Mouse (Mus musculus) stomach, embryonic 16.5 days (tissue): ENCODE results near the gene Gm20481. TPM values are rescaled to one million over a fixed set of nuclear protein-coding genes. Genes with fewer than 3 reads are reported as not detected.
"Not testable (repeated sequence)": the region's sequence is repeated elsewhere in the genome, so short reads cannot be mapped to it uniquely, and the experiment has no call there.

ENCODE experiments used
- ATAC-seq: fragments of 200-750 bp; cut with Nextera tagmentation; 2 replicates; pipeline ENCODE4 v1.8.0; 2017; ENCODE audit warnings: moderate number of reproducible peaks, moderate TSS enrichment; ENCODE audit not compliant: insufficient read depth, low FRiP score
- H3K27ac ChIP-seq: fragments of 300-500 bp; sonication (generic); 2 replicates; pipeline ENCODE4 v1.5.1; 2014; ENCODE audit warnings: low read length
- H3K27me3 ChIP-seq: fragments of 300-500 bp; sonication (generic); 2 replicates; pipeline ENCODE4 v1.6.1; 2014; ENCODE audit warnings: low read length, control low read depth, mixed read lengths; ENCODE audit not compliant: control insufficient read depth, insufficient read depth
- H3K36me3 ChIP-seq: fragments of 300-500 bp; sonication (generic); 2 replicates; pipeline ENCODE4 v1.6.1; 2014; ENCODE audit warnings: low read length; ENCODE audit not compliant: control insufficient read depth, insufficient read depth
- H3K4me1 ChIP-seq: fragments of 300-500 bp; sonication (generic); 2 replicates; pipeline ENCODE4 v1.6.1; 2014; ENCODE audit warnings: low read length, control low read depth, mixed read lengths; ENCODE audit not compliant: control insufficient read depth, insufficient read depth
- H3K4me2 ChIP-seq: fragments of 300-500 bp; sonication (generic); 2 replicates; pipeline ENCODE4 v1.6.1; 2014; ENCODE audit warnings: low read depth, low read length, mixed read lengths
- H3K4me3 ChIP-seq: fragments of 300-500 bp; sonication (generic); replicated peaks from 2 replicates; pipeline ENCODE4 v1.5.1; 2014; ENCODE audit warnings: mild to moderate bottlenecking, low read length
- H3K9ac ChIP-seq: fragments of 300-500 bp; sonication (generic); 2 replicates; pipeline ENCODE4 v1.6.1; 2014; ENCODE audit warnings: low read length
- H3K9me3 ChIP-seq: fragments of 300-500 bp; sonication (generic); replicated peaks from 2 replicates; pipeline ENCODE4 v1.6.1; 2016; ENCODE audit warnings: low read length, control low read depth; ENCODE audit not compliant: control insufficient read depth
- WGBS: fragments of 180-500 bp; shearing (Covaris S2); extraction: QIAGEN DNeasy Blood & Tissue Kit; methylation state at CpG from one replicate; pipeline ENCODE4 v1.1.7; 2014; 5-methylcytosine and 5-hydroxymethylcytosine counted together
- polyA plus RNA-seq: library from polyadenylated mRNA; unstranded; fragments of >200 nt; fragmentation: Nextera tagmentation; extraction: Ambion mirVana; gene quantifications from 2 replicates; pipeline ENCODE4 v1.2.1, GENCODE M21; 2015

Gm20481 gene
- polyA plus RNA-seq, 1 experiment from 2014 or later = 0.27 TPM

GRCm38 (mm10) chr17:34964640-34965049 lies 5.1 kb upstream of the Gm20481 start:
- no peak overlapping the region for H3K4me3 ChIP-seq
- H3K27me3 ChIP-seq = peaks cover 19% of the 10 kb centered on the region
- no peaks in the 10 kb centered on the region for H3K36me3 ChIP-seq
- peaks cover 24% of the 10 kb centered on the region for H3K4me1 ChIP-seq
- 20% methylated on average over 1 of the region's 1 CpGs for WGBS
- H3K4me2 ChIP-seq = no peak overlapping the region
- peak overlapping the region; percentile 46 for H3K9ac ChIP-seq
- 0 out of 2 replicates have a peak, but pooled peaks have one; percentile 9 for ATAC-seq
- H3K27ac ChIP-seq = peak overlapping the region; percentile 20
- no peaks in the 10 kb centered on the region for H3K9me3 ChIP-seq

- Histone ChIP-seq H3K9me3 (no peaks in the 10 kb centered on the region), H3K36me3 (no peaks in the 10 kb centered on the region), H3K27me3 (peaks cover 19% of the 10 kb centered on the region), H3K4me3 (no peak overlapping the region), H3K9ac (peak overlapping the region; percentile 12; the same call in 1 of the 2 replicates), H3K4me2 (no peak overlapping the region), H3K4me1 (peaks cover 18% of the 10 kb centered on the region), H3K27ac (no peak overlapping the region; the same call in 1 of the 2 replicates)
- no peak for ATAC-seq
- WGBS = 42% methylated on average over 5 of the region's 5 CpGs
Measured at GRCm38 (mm10) chr17:34965627-34966026, 4.1 kb upstream of the Gm20481 start.

- ATAC-seq, H3K4me1 ChIP-seq, H3K9me3 ChIP-seq, H3K9ac ChIP-seq, H3K4me3 ChIP-seq, H3K27ac ChIP-seq, H3K4me2 ChIP-seq, H3K36me3 ChIP-seq: not testable (repeated sequence)
- H3K27me3 ChIP-seq = peaks cover 19% of the 10 kb centered on the region
- WGBS = 28% methylated on average over 24 of the region's 37 CpGs
Measured at GRCm38 (mm10) chr17:34970850-34971249, 1.1 kb downstream of the Gm20481 start.

- H3K27ac ChIP-seq, H3K9me3 ChIP-seq, H3K4me1 ChIP-seq, H3K36me3 ChIP-seq, H3K9ac ChIP-seq: not testable (repeated sequence)
- Histone ChIP-seq H3K4me3 (peak overlapping the region; percentile 42), H3K4me2 (peak overlapping the region; percentile 69), H3K27me3 (peaks cover 19% of the 10 kb centered on the region)
- peak; percentile 44 for ATAC-seq
- WGBS = 3% methylated on average over 22 of the region's 43 CpGs
Measured at GRCm38 (mm10) chr17:34971694-34972068, 2.0 kb downstream of the Gm20481 start.

GRCm38 (mm10) chr17:34972069-34972749 lies 2.5 kb downstream of the Gm20481 start, which contains the start of the genes Hspa1a and Hspa1l:
Hspa1a (minus strand) TSS chr17:34972156.
Hspa1l (plus strand) TSS chr17:34972703.
- H3K4me2 ChIP-seq = peak within 1 kb of the TSS; percentile 69
- H3K36me3 ChIP-seq, H3K9me3 ChIP-seq, H3K4me1 ChIP-seq: not testable (repeated sequence)
- WGBS = under 1% methylated on average over 29 of the region's 33 CpGs
- H3K27ac ChIP-seq = peak within 1 kb of the TSS; percentile 25
- peak within 1 kb of the TSS; percentile 42 for H3K4me3 ChIP-seq
- H3K27me3 ChIP-seq = peaks cover 19% of the 10 kb centered on the region
- peak; percentile 96 for ATAC-seq
- H3K9ac ChIP-seq = peak within 1 kb of the TSS; percentile 38

- Histone ChIP-seq H3K27ac (no peak overlapping the region), H3K36me3 (no peaks in the 10 kb centered on the region), H3K4me2 (no peak overlapping the region), H3K9ac (no peak overlapping the region), H3K9me3 (no peaks in the 10 kb centered on the region), H3K4me1 (peaks cover 7% of the 10 kb centered on the region; the same call in 1 of the 2 replicates), H3K27me3 (no peaks in the 10 kb centered on the region), H3K4me3 (no peak overlapping the region)
- no peak for ATAC-seq
- WGBS = 64% methylated on average over 3 of the region's 3 CpGs
Measured at GRCm38 (mm10) chr17:34975581-34976492, 6.1 kb downstream of the Gm20481 start.

- ATAC-seq = no peak
- no peak overlapping the region for H3K27ac ChIP-seq
- no peaks in the 10 kb centered on the region for H3K36me3 ChIP-seq
- no peaks in the 10 kb centered on the region for H3K9me3 ChIP-seq
- no peak overlapping the region for H3K4me2 ChIP-seq
- WGBS = 96% methylated on average over 20 of the region's 20 CpGs
- no peaks in the 10 kb centered on the region for H3K27me3 ChIP-seq
- H3K9ac ChIP-seq = no peak overlapping the region
- peaks cover 8% of the 10 kb centered on the region; the same call in 1 of the 2 replicates for H3K4me1 ChIP-seq
- H3K4me3 ChIP-seq = no peak overlapping the region
Measured at GRCm38 (mm10) chr17:34977000-34977399, 7.3 kb downstream of the Gm20481 start.

GRCm38 (mm10) chr17:34978239-34978638 lies 8.5 kb downstream of the Gm20481 start:
- 87% methylated on average over 27 of the region's 27 CpGs for WGBS
- ATAC-seq = no peak
- peaks cover 9% of the 10 kb centered on the region for H3K4me1 ChIP-seq
- no peak overlapping the region for H3K27ac ChIP-seq
- H3K27me3 ChIP-seq = no peaks in the 10 kb centered on the region
- no peaks in the 10 kb centered on the region for H3K36me3 ChIP-seq
- no peak overlapping the region for H3K4me3 ChIP-seq
- H3K9me3 ChIP-seq = no peaks in the 10 kb centered on the region
- no peak overlapping the region for H3K4me2 ChIP-seq
- no peak overlapping the region for H3K9ac ChIP-seq

GRCm38 (mm10) chr17:34979631-34980030 lies 9.9 kb downstream of the Gm20481 start:
- Histone ChIP-seq H3K36me3 (no peaks in the 10 kb centered on the region), H3K4me3 (no peak overlapping the region), H3K4me2 (no peak overlapping the region), H3K4me1 (peaks cover 9% of the 10 kb centered on the region), H3K9me3 (no peaks in the 10 kb centered on the region), H3K27ac (no peak overlapping the region), H3K9ac (no peak overlapping the region), H3K27me3 (no peaks in the 10 kb centered on the region)
- 89% methylated on average over 4 of the region's 4 CpGs for WGBS
- ATAC-seq = no peak
